Mouse (Mus musculus): ENCODE data around the gene Maff. TPM values are rescaled to one million over a fixed set of nuclear protein-coding genes. Genes with fewer than 3 reads are reported as not detected.
A peak's percentile ranks its signal among the peaks of the same experiment; 100 is the strongest.

The Maff gene
- total and polyA plus RNA-seq, 3 experiments = 9.2 to 15.4 (median 10.5) TPM

DNA sequence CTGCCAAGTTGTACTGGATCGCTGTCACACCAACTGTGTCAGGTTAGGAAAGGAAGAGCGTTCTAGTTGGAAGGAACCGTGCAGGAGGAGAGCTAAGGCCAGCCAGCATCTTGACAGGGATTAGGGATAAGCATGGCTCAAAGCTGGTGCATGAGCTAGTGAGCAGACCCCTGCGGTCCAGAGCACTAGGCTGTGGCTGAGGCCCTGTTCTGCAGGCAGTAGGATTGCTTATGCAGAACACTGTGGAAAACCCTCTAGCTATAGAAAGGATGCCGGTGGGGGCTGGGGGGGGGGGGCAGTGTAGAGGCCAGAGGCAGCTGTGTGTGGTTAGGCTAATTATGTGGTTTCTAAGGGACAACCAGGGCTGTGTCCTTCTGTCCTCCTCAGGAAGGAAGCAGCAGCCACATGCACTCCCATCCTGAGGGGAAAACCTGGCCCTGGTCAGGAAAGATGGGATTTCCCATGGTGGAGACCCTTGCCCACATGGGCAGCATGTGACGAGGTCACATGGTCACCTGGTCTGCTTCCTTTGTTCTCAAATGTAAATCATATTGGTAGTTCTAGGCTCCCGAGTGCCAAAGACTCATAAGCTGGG lies 11.3 kb upstream of the Maff start:
- dilution Hi-C loops (cut with MboI; ENCODE audit: extremely low pct_ligation_motif_present, extremely low pct_unique_long_range_greater_than_20kb, low sequenced_read_pairs) = no loop called here

DNA sequence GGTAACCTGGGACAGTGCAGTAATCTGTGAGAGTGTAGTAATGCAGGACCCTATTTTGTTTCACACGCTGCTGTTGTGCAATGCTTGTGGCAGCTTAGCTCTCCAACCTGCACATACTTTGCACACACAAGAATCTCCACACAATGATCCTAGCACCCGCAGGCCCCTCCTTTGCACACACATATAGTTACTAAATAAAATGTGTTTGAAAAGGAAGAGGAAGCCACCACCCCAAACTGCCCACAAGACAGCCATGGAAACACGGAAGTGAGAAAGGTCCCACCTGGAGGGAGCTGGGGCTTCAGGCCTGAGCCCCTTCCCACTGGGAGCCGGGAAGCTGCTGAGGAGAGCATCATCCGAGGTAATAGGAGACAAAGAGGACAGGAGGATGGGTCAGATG lies 7.4 kb upstream of the Maff start:
- Histone ChIP-seq H3K4me3 (replicated peaks in 1 of 3; ENCODE audit: low read depth in 2 of 3, low read length in 2 of 3, poor library complexity in 1 of 3) (no peak overlapping the region), H3K4me1 (ENCODE audit: control insufficient read depth in 1 of 2, insufficient read depth in 2 of 2) (peaks cover 36 to 63% of the 10 kb centered on the region in 2 experiments), H3K9ac (ENCODE audit: insufficient read depth, low read depth) (no peak overlapping the region), H3K79me2 (replicated peaks; ENCODE audit: control insufficient read depth, extremely low read depth, insufficient read depth, poor library complexity, severe bottlenecking) (no peaks in the 10 kb centered on the region), H3K27ac (ENCODE audit: insufficient read depth, low read depth) (no peak overlapping the region), H3K4me2 (ENCODE audit: insufficient read depth, low read depth, poor library complexity, severe bottlenecking) (no peak overlapping the region), H3K27me3 (replicated peaks) (no peaks in the 10 kb centered on the region), H3K36me3 (replicated peaks in 1 of 2; ENCODE audit: control insufficient read depth in 1 of 2, insufficient read depth in 1 of 2, low read length in 1 of 2) (no peaks in the 10 kb centered on the region), H3K9me3 (replicated peaks; ENCODE audit: low read length) (peaks cover 2% of the 10 kb centered on the region)
- DNase-seq (ENCODE audit: extremely low read depth) = no peak
- in situ Hi-C loops (cut with MboI; ENCODE audit: low pct_ligation_motif_present, low pct_unique_long_range_greater_than_20kb, low sequenced_read_pairs) (loop anchor here (25.0 kb wide), 1 partner anchor 427 kb away; the partner anchor contains the start of gene Pdxp), dilution Hi-C loops (cut with MboI; ENCODE audit: extremely low pct_ligation_motif_present, extremely low pct_unique_long_range_greater_than_20kb, low sequenced_read_pairs) (no loop called here)
- TF ChIP-seq BHLHE40 (IDR thresholded peaks at IDR 0.05; ENCODE audit: low read depth, low read length) = no peak
- TF ChIP-seq HCFC1 (IDR thresholded peaks at IDR 0.05; ENCODE audit: low read depth, low read length) = no peak
- TF ChIP-seq NELFE (IDR thresholded peaks at IDR 0.05; ENCODE audit: low read depth, low read length) = no peak
- TF ChIP-seq ZNF384 (IDR thresholded peaks at IDR 0.05; ENCODE audit: low read depth, low read length) = no peak
- TF ChIP-seq ELF1 (IDR thresholded peaks at IDR 0.05; ENCODE audit: low read depth, low read length) = no peak
- TF ChIP-seq CHD1 (IDR thresholded peaks at IDR 0.05; ENCODE audit: low read depth, low read length) = no peak
- TF ChIP-seq JUN (IDR thresholded peaks at IDR 0.05; ENCODE audit: insufficient read depth, low read depth, low read length) = no peak
- no peak for TF ChIP-seq IRF4 (IDR thresholded peaks at IDR 0.05; ENCODE audit: low read depth, low read length)
- no peak for TF ChIP-seq CTCF (conservative IDR thresholded peaks at IDR 0.05 in 1 of 2, IDR thresholded peaks at IDR 0.05 in 1 of 2; ENCODE audit: low read depth in 2 of 2, low read length in 2 of 2)
- TF ChIP-seq MYC (IDR thresholded peaks at IDR 0.05; ENCODE audit: low read depth, low read length) = no peak
- no peak for TF ChIP-seq MAFK (IDR thresholded peaks at IDR 0.05; ENCODE audit: insufficient replicate concordance, low read length)

More for the DNA sequence above, 11.3 kb upstream of the Maff start:
- Histone ChIP-seq H3K9ac (ENCODE audit: insufficient read depth, low read depth) (0 out of 2 replicates have a peak overlapping the region, but pooled peaks have one; percentile 11), H3K79me2 (replicated peaks; ENCODE audit: control insufficient read depth, extremely low read depth, insufficient read depth, poor library complexity, severe bottlenecking) (no peaks in the 10 kb centered on the region), H3K36me3 (replicated peaks in 1 of 2; ENCODE audit: control insufficient read depth in 1 of 2, insufficient read depth in 1 of 2, low read length in 1 of 2) (no peaks in the 10 kb centered on the region), H3K4me2 (ENCODE audit: insufficient read depth, low read depth, poor library complexity, severe bottlenecking) (peak overlapping the region; percentile 80), H3K4me1 (ENCODE audit: control insufficient read depth in 1 of 2, insufficient read depth in 2 of 2) (peaks cover 25 to 67% of the 10 kb centered on the region in 2 experiments), H3K9me3 (replicated peaks; ENCODE audit: low read length) (no peaks in the 10 kb centered on the region), H3K27ac (ENCODE audit: insufficient read depth, low read depth) (peak overlapping the region; percentile 77), H3K4me3 (replicated peaks in 1 of 3; ENCODE audit: low read depth in 2 of 3, low read length in 2 of 3, poor library complexity in 1 of 3) (no peak overlapping the region), H3K27me3 (replicated peaks) (no peaks in the 10 kb centered on the region)
- TF ChIP-seq NRF1 (IDR thresholded peaks at IDR 0.05; ENCODE audit: low read depth, low read length) (0 out of 2 replicates have a peak, but pooled peaks have one; percentile 23), IRF4 (IDR thresholded peaks at IDR 0.05; ENCODE audit: low read depth, low read length) (peak; percentile 88), CHD1 (IDR thresholded peaks at IDR 0.05; ENCODE audit: low read depth, low read length) (no peak), ZKSCAN1 (IDR thresholded peaks at IDR 0.05; ENCODE audit: borderline replicate concordance, low read depth, low read length) (no peak), MEF2A (IDR thresholded peaks at IDR 0.05; ENCODE audit: borderline replicate concordance, low read depth, low read length) (peak; percentile 93), MYC (IDR thresholded peaks at IDR 0.05; ENCODE audit: low read depth, low read length) (peak; percentile 96), UBTF (IDR thresholded peaks at IDR 0.05; ENCODE audit: low read depth, low read length) (0 out of 2 replicates have a peak, but pooled peaks have one; percentile 46), JUN (IDR thresholded peaks at IDR 0.05; ENCODE audit: insufficient read depth, low read depth, low read length) (peak; percentile 33; the same call in 1 of the 2 replicates), EP300 (IDR thresholded peaks at IDR 0.05; ENCODE audit: low read length) (peak; percentile 93), E2F4 (IDR thresholded peaks at IDR 0.05; ENCODE audit: insufficient replicate concordance, low read depth, low read length) (no peak), CTCF (conservative IDR thresholded peaks at IDR 0.05 in 1 of 2, IDR thresholded peaks at IDR 0.05 in 1 of 2; ENCODE audit: low read depth in 2 of 2, low read length in 2 of 2) (no peak), ETS1 (conservative IDR thresholded peaks at IDR 0.05; ENCODE audit: low read depth, low read length) (peak; percentile 98), POLR2AphosphoS2 (IDR thresholded peaks at IDR 0.05; ENCODE audit: low read depth, low read length) (no peak), HCFC1 (IDR thresholded peaks at IDR 0.05; ENCODE audit: low read depth, low read length) (no peak), RCOR1 (conservative IDR thresholded peaks at IDR 0.05; ENCODE audit: low read depth, low read length) (peak; percentile 95), ZC3H11A (IDR thresholded peaks at IDR 0.05; ENCODE audit: low read depth, low read length) (no peak), MAX (IDR thresholded peaks at IDR 0.05; ENCODE audit: low read length) (peak; percentile 97), MXI1 (IDR thresholded peaks at IDR 0.05; ENCODE audit: low read depth, low read length) (peak; percentile 68), SIN3A (IDR thresholded peaks at IDR 0.05; ENCODE audit: low read length) (peak; percentile 86), PAX5 (IDR thresholded peaks at IDR 0.05; ENCODE audit: low read length) (no peak), USF1 (IDR thresholded peaks at IDR 0.05; ENCODE audit: low read depth, low read length) (peak; percentile 90), KAT2A (IDR thresholded peaks at IDR 0.05; ENCODE audit: insufficient replicate concordance, low read length) (0 out of 2 replicates have a peak, but pooled peaks have one; percentile 20), RAD21 (IDR thresholded peaks at IDR 0.05; ENCODE audit: low read depth, low read length) (no peak; the same call in none of the 2 replicates), GABPA (IDR thresholded peaks at IDR 0.05; ENCODE audit: insufficient replicate concordance, low read depth, low read length) (no peak), MAZ (IDR thresholded peaks at IDR 0.05; ENCODE audit: low read depth, low read length) (peak; percentile 97), ZNF384 (IDR thresholded peaks at IDR 0.05; ENCODE audit: low read depth, low read length) (no peak), ZMIZ1 (IDR thresholded peaks at IDR 0.05; ENCODE audit: low read depth, low read length) (peak; percentile 69), MAFK (IDR thresholded peaks at IDR 0.05; ENCODE audit: insufficient replicate concordance, low read length) (peak; percentile 78), NELFE (IDR thresholded peaks at IDR 0.05; ENCODE audit: low read depth, low read length) (peak; percentile 67; the same call in 1 of the 2 replicates), BHLHE40 (IDR thresholded peaks at IDR 0.05; ENCODE audit: low read depth, low read length) (peak; percentile 97), USF2 (conservative IDR thresholded peaks at IDR 0.05; ENCODE audit: low read depth, low read length) (peak; percentile 90), ELF1 (IDR thresholded peaks at IDR 0.05; ENCODE audit: low read depth, low read length) (peak; percentile 68; the same call in 1 of the 2 replicates), POLR2A (IDR thresholded peaks at IDR 0.05; ENCODE audit: low read depth, low read length) (peak; percentile 46; the same call in 1 of the 2 replicates), JUND (conservative IDR thresholded peaks at IDR 0.05; ENCODE audit: low read depth, low read length) (no peak), TCF12 (IDR thresholded peaks at IDR 0.05; ENCODE audit: low read depth, low read length) (peak; percentile 99), CHD2 (IDR thresholded peaks at IDR 0.05; ENCODE audit: low read length) (peak; percentile 88), TBP (conservative IDR thresholded peaks at IDR 0.05; ENCODE audit: low read depth, low read length) (no peak; the same call in 1 of the 2 replicates), SMC3 (IDR thresholded peaks at IDR 0.05; ENCODE audit: low read depth, low read length) (no peak; the same call in 1 of the 2 replicates)
- in situ Hi-C loops (cut with MboI; ENCODE audit: low pct_ligation_motif_present, low pct_unique_long_range_greater_than_20kb, low sequenced_read_pairs) = loop anchor here (25.0 kb wide), 1 partner anchor 423 kb away; the partner anchor contains the start of gene Pdxp
- DNase-seq (ENCODE audit: extremely low read depth) = peak; percentile 78
